Mouse (Mus musculus): ENCODE data around the gene Intu. TPM values are rescaled to one million over a fixed set of nuclear protein-coding genes. Genes with fewer than 3 reads are reported as not detected.

The Intu gene
- polyA plus RNA-seq, 1 experiment from 2014 or later: 1.0 TPM

- 76% methylated on average over 6 of the region's 6 CpGs for WGBS
Observed at GRCm38 (mm10) chr3:40691566-40691965, 160.5 kb downstream of the Intu start.

GRCm38 (mm10) chr3:40693435-40693834, 162.3 kb downstream of the Intu start:
- Histone ChIP-seq H3K27me3 (ENCODE audit: control insufficient read depth, insufficient read depth, low read length) (no peaks in the 10 kb centered on the region), H3K4me3 (ENCODE audit: low read depth, low read length) (no peak overlapping the region), H3K9ac (ENCODE audit: low read length) (no peak overlapping the region), H3K27ac (replicated peaks) (no peak overlapping the region), H3K4me1 (replicated peaks; ENCODE audit: control insufficient read depth, insufficient read depth) (no peaks in the 10 kb centered on the region), H3K4me2 (replicated peaks; ENCODE audit: low read depth) (no peak overlapping the region), H3K36me3 (ENCODE audit: control insufficient read depth, insufficient read depth, low read length) (no peaks in the 10 kb centered on the region), H3K9me3 (ENCODE audit: control insufficient read depth, low read length) (no peaks in the 10 kb centered on the region)
- TF ChIP-seq EP300 (optimal IDR thresholded peaks at IDR 0.05): no peak
- TF ChIP-seq CTCF (IDR thresholded peaks at IDR 0.05; ENCODE audit: low read depth): no peak
- 80% methylated on average over 10 of the region's 10 CpGs for WGBS
- ATAC-seq (ENCODE audit: low FRiP score, low TSS enrichment) (no peak), DNase-seq (ENCODE audit: low spot score) (no peak)

More at GRCm38 (mm10) chr3:40691566-40691965, 160.5 kb downstream of the Intu start:
- ATAC-seq (ENCODE audit: low FRiP score, low TSS enrichment): no peak
- Histone ChIP-seq H3K4me3 (ENCODE audit: low read depth, low read length) (no peak overlapping the region), H3K4me2 (replicated peaks; ENCODE audit: low read depth) (no peak overlapping the region), H3K36me3 (ENCODE audit: control insufficient read depth, insufficient read depth, low read length) (no peaks in the 10 kb centered on the region), H3K27ac (replicated peaks) (no peak overlapping the region), H3K9ac (ENCODE audit: low read length) (no peak overlapping the region), H3K27me3 (ENCODE audit: control insufficient read depth, insufficient read depth, low read length) (no peaks in the 10 kb centered on the region), H3K9me3 (ENCODE audit: control insufficient read depth, low read length) (no peaks in the 10 kb centered on the region), H3K4me1 (replicated peaks; ENCODE audit: control insufficient read depth, insufficient read depth) (no peaks in the 10 kb centered on the region)
- DNase-seq (ENCODE audit: low spot score): no peak
- TF ChIP-seq CTCF (IDR thresholded peaks at IDR 0.05; ENCODE audit: low read depth) (no peak), EP300 (optimal IDR thresholded peaks at IDR 0.05) (no peak)

DNA sequence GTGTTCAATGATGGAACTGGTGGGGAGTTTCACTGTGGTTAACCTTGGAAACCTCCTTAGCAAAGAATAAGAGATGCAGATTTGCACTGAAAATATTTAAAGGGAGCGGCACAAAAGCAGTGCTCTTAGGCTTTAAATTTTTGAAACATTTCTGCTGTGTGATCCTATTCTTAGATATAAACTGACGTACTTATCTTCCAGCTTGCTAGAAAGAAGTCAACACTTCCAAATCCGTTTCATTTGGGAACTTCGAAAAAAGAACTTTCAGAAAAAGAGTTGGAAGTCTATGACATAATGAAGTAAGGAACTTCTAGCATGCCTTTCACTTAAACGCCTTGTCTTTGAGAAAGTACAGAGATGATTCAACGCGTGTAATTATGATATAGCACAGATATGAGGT, 162.9 kb downstream of the Intu start:
- H3K27ac ChIP-seq (replicated peaks): no peak overlapping the region
- H3K27me3 ChIP-seq (ENCODE audit: control insufficient read depth, insufficient read depth, low read length): no peaks in the 10 kb centered on the region
- no peaks in the 10 kb centered on the region for H3K9me3 ChIP-seq (ENCODE audit: control insufficient read depth, low read length)
- TF ChIP-seq CTCF (IDR thresholded peaks at IDR 0.05; ENCODE audit: low read depth) (no peak), EP300 (optimal IDR thresholded peaks at IDR 0.05) (no peak)
- ATAC-seq (ENCODE audit: low FRiP score, low TSS enrichment) (no peak), DNase-seq (ENCODE audit: low spot score) (no peak)
- no peaks in the 10 kb centered on the region for H3K4me1 ChIP-seq (replicated peaks; ENCODE audit: control insufficient read depth, insufficient read depth)
- WGBS: 65% methylated on average over 7 of the region's 7 CpGs
- no peaks in the 10 kb centered on the region for H3K36me3 ChIP-seq (ENCODE audit: control insufficient read depth, insufficient read depth, low read length)
- H3K4me3 ChIP-seq (ENCODE audit: low read depth, low read length): no peak overlapping the region
- H3K9ac ChIP-seq (ENCODE audit: low read length): no peak overlapping the region
- no peak overlapping the region for H3K4me2 ChIP-seq (replicated peaks; ENCODE audit: low read depth)

GRCm38 (mm10) chr3:40694438-40694837, 163.4 kb downstream of the Intu start:
- ATAC-seq (ENCODE audit: low FRiP score, low TSS enrichment): no peak
- H3K4me1 ChIP-seq (replicated peaks; ENCODE audit: control insufficient read depth, insufficient read depth): no peaks in the 10 kb centered on the region
- 35% methylated on average over 2 of the region's 2 CpGs for WGBS
- no peak overlapping the region for H3K9ac ChIP-seq (ENCODE audit: low read length)
- no peak overlapping the region for H3K4me2 ChIP-seq (replicated peaks; ENCODE audit: low read depth)
- no peak overlapping the region for H3K4me3 ChIP-seq (ENCODE audit: low read depth, low read length)
- H3K27me3 ChIP-seq (ENCODE audit: control insufficient read depth, insufficient read depth, low read length): no peaks in the 10 kb centered on the region
- no peak for DNase-seq (ENCODE audit: low spot score)
- no peaks in the 10 kb centered on the region for H3K36me3 ChIP-seq (ENCODE audit: control insufficient read depth, insufficient read depth, low read length)
- no peak for TF ChIP-seq CTCF (IDR thresholded peaks at IDR 0.05; ENCODE audit: low read depth)
- no peak for TF ChIP-seq EP300 (optimal IDR thresholded peaks at IDR 0.05)
- no peak overlapping the region for H3K27ac ChIP-seq (replicated peaks)
- no peaks in the 10 kb centered on the region for H3K9me3 ChIP-seq (ENCODE audit: control insufficient read depth, low read length)

DNA sequence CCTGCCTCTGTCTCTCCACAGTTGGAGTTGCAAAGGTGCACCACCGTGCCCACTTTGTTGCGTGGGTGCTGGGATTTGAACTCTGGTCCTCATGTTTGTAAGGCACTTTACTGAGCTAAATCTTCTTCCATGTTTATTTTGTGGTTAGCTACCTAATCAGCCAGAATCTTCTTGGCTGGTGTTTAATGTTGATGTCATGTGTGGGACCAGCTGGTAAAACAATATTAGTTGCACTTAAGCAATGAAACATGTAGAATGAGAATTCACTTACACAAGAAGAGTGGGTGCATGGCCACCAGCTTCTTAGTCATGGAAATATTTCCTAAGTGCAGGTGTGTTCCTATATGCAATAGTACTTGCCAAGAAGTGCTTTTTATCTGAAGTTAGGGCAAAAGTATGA, 164.1 kb downstream of the Intu start:
- TF ChIP-seq CTCF (IDR thresholded peaks at IDR 0.05; ENCODE audit: low read depth) (no peak), EP300 (optimal IDR thresholded peaks at IDR 0.05) (no peak)
- Histone ChIP-seq H3K36me3 (ENCODE audit: control insufficient read depth, insufficient read depth, low read length) (no peaks in the 10 kb centered on the region), H3K9me3 (ENCODE audit: control insufficient read depth, low read length) (no peaks in the 10 kb centered on the region), H3K27me3 (ENCODE audit: control insufficient read depth, insufficient read depth, low read length) (no peaks in the 10 kb centered on the region), H3K27ac (replicated peaks) (no peak overlapping the region), H3K4me2 (replicated peaks; ENCODE audit: low read depth) (no peak overlapping the region), H3K4me1 (replicated peaks; ENCODE audit: control insufficient read depth, insufficient read depth) (no peaks in the 10 kb centered on the region), H3K4me3 (ENCODE audit: low read depth, low read length) (no peak overlapping the region), H3K9ac (ENCODE audit: low read length) (no peak overlapping the region)
- ATAC-seq (ENCODE audit: low FRiP score, low TSS enrichment) (no peak), DNase-seq (ENCODE audit: low spot score) (no peak)
- WGBS: 86% methylated on average over 2 of the region's 2 CpGs

DNA sequence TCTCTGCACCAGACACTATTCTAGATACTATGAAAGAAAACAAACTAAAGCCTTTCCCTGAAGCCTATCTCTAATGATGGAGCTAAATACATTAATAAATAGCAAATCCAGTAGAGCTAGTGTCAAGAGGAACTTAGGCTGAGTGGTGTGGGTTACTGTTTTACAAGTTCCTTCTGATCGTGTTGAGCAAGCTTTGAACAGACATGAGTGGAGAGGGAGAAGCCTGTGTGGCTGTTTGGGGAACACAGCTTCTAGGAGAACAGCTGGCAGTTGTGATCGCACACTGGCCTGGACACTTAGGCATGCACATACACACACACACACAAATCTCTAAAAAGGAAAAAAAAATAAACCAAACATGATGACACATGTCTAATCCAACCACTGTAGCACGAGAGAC, 167.7 kb downstream of the Intu start:
- no peak overlapping the region for H3K9ac ChIP-seq (ENCODE audit: low read length)
- no peak overlapping the region for H3K4me3 ChIP-seq (ENCODE audit: low read depth, low read length)
- WGBS: 63% methylated on average over 3 of the region's 3 CpGs
- no peaks in the 10 kb centered on the region for H3K27me3 ChIP-seq (ENCODE audit: control insufficient read depth, insufficient read depth, low read length)
- no peaks in the 10 kb centered on the region for H3K9me3 ChIP-seq (ENCODE audit: control insufficient read depth, low read length)
- H3K4me1 ChIP-seq (replicated peaks; ENCODE audit: control insufficient read depth, insufficient read depth): no peaks in the 10 kb centered on the region
- TF ChIP-seq EP300 (optimal IDR thresholded peaks at IDR 0.05) (no peak), CTCF (IDR thresholded peaks at IDR 0.05; ENCODE audit: low read depth) (no peak)
- no peak overlapping the region for H3K4me2 ChIP-seq (replicated peaks; ENCODE audit: low read depth)
- no peak for DNase-seq (ENCODE audit: low spot score)
- no peak overlapping the region for H3K27ac ChIP-seq (replicated peaks)
- ATAC-seq (ENCODE audit: low FRiP score, low TSS enrichment): no peak
- no peaks in the 10 kb centered on the region for H3K36me3 ChIP-seq (ENCODE audit: control insufficient read depth, insufficient read depth, low read length)
